Mouse (Mus musculus) testis, adult 2 months (tissue): ENCODE data around the gene Ddit4.

Experiments
- CTCF ChIP-seq: fragments of 200-500 bp; IDR thresholded peaks from 2 replicates; pipeline ENCODE4 v1.5.1; 2012; ENCODE audit warnings: low read depth, mild to moderate bottlenecking, inconsistent platforms, low read length, moderate library complexity; ENCODE audit not compliant: control insufficient read depth, insufficient read depth, insufficient replicate concordance
- POLR2A ChIP-seq: fragments of 200-500 bp; IDR thresholded peaks from 2 replicates; pipeline ENCODE4 v1.6.1; 2012; ENCODE audit warnings: low read depth, mild to moderate bottlenecking, inconsistent platforms, low read length, moderate library complexity; ENCODE audit not compliant: control insufficient read depth

- no peak for TF ChIP-seq CTCF
- TF ChIP-seq POLR2A, result no peak
Measured at GRCm38 (mm10) chr10:59946362-59946761, 5.3 kb downstream of the Ddit4 start.
